Mouse (Mus musculus): ENCODE measurements around the gene Mybph. TPM values are rescaled to one million over a fixed set of nuclear protein-coding genes. Genes with fewer than 3 reads are reported as not detected.

The Mybph gene
- polyA plus RNA-seq, 1 experiment from 2014 or later, result 6.1 TPM

- ATAC-seq (replicated peaks; ENCODE audit: low FRiP score), result no peak
- peaks cover 5% of the 10 kb centered on the region for H3K4me1 ChIP-seq
- WGBS, result 91% methylated on average over 6 of the region's 6 CpGs
- H3K9ac ChIP-seq, result no peak overlapping the region
- no peak overlapping the region for H3K4me2 ChIP-seq
- no peaks in the 10 kb centered on the region for H3K9me3 ChIP-seq (replicated peaks)
- H3K4me3 ChIP-seq (replicated peaks), result no peak overlapping the region
- no peaks in the 10 kb centered on the region for H3K36me3 ChIP-seq
- H3K27ac ChIP-seq, result no peak overlapping the region
- H3K27me3 ChIP-seq, result no peaks in the 10 kb centered on the region
Measured at GRCm38 (mm10) chr1:134200998-134201686, 7.9 kb downstream of the Mybph start.

DNA sequence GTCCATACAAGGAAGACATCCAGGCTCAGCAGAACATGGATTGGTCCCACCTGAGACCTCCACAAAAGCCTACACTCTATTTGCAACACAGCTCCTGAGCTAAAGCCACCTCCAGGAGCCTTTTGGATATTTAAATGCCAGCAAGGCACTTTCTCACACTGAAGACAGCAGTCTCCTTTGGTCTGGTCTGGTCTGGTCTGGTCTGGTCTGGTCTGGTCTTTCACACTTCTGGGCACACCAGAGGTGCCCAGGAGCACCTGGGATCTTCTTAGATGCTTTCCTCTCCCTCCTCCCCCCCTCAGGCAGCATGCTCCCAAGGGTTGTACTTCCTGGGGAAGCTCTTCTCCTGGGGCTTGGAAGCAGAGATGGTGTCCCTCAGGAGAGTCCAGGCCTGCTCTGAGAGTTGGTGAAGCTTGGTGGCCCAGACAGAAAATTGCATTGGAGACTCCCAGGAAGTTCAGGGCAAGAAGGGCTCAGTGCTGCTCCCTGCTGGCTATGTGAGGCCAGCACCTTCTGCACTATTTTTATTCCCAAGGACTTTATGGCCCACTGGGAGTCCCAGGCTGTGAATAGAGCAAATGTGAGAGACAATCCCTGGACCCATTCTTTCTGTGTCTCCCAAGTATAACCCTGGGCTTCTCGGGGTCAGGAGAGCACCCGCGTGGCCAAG lies 8.6 kb downstream of the Mybph start:
- Histone ChIP-seq H3K9me3 (replicated peaks) (no peaks in the 10 kb centered on the region), H3K4me3 (replicated peaks) (no peak overlapping the region), H3K9ac (no peak overlapping the region), H3K27me3 (no peaks in the 10 kb centered on the region), H3K27ac (no peak overlapping the region), H3K4me1 (peaks cover 5% of the 10 kb centered on the region; the same call in 1 of the 2 replicates), H3K4me2 (no peak overlapping the region), H3K36me3 (no peaks in the 10 kb centered on the region)
- 50% methylated on average over 3 of the region's 3 CpGs for WGBS
- no peak for ATAC-seq (replicated peaks; ENCODE audit: low FRiP score)

- no peak overlapping the region for H3K4me2 ChIP-seq
- no peaks in the 10 kb centered on the region for H3K9me3 ChIP-seq (replicated peaks)
- ATAC-seq (replicated peaks; ENCODE audit: low FRiP score), result no peak
- no peak overlapping the region for H3K27ac ChIP-seq
- no peak overlapping the region for H3K4me3 ChIP-seq (replicated peaks)
- H3K9ac ChIP-seq, result no peak overlapping the region
- WGBS, result 93% methylated on average over 13 of the region's 13 CpGs
- no peaks in the 10 kb centered on the region for H3K27me3 ChIP-seq
- peaks cover 17% of the 10 kb centered on the region for H3K4me1 ChIP-seq
- H3K36me3 ChIP-seq, result no peaks in the 10 kb centered on the region
Measured at GRCm38 (mm10) chr1:134204230-134204629, 11.0 kb downstream of the Mybph start.

- Histone ChIP-seq H3K27ac (no peak overlapping the region), H3K9ac (no peak overlapping the region), H3K4me3 (replicated peaks) (no peak overlapping the region), H3K27me3 (no peaks in the 10 kb centered on the region), H3K36me3 (no peaks in the 10 kb centered on the region), H3K9me3 (replicated peaks) (no peaks in the 10 kb centered on the region), H3K4me2 (no peak overlapping the region), H3K4me1 (peaks cover 22% of the 10 kb centered on the region)
- WGBS, result 48% methylated on average over 9 of the region's 9 CpGs
- ATAC-seq (replicated peaks; ENCODE audit: low FRiP score), result no peak
Measured at GRCm38 (mm10) chr1:134205296-134206018, 12.2 kb downstream of the Mybph start.

GRCm38 (mm10) chr1:134206085-134206484 lies 12.8 kb downstream of the Mybph start:
- no peaks in the 10 kb centered on the region for H3K27me3 ChIP-seq
- no peak overlapping the region for H3K27ac ChIP-seq
- no peaks in the 10 kb centered on the region for H3K36me3 ChIP-seq
- ATAC-seq (replicated peaks; ENCODE audit: low FRiP score), result no peak
- WGBS, result 37% methylated on average over 5 of the region's 5 CpGs
- H3K4me3 ChIP-seq (replicated peaks), result no peak overlapping the region
- H3K9ac ChIP-seq, result no peak overlapping the region
- no peak overlapping the region for H3K4me2 ChIP-seq
- H3K9me3 ChIP-seq (replicated peaks), result no peaks in the 10 kb centered on the region
- H3K4me1 ChIP-seq, result peaks cover 29% of the 10 kb centered on the region

- Histone ChIP-seq H3K36me3 (no peaks in the 10 kb centered on the region), H3K4me3 (replicated peaks) (no peak overlapping the region), H3K9me3 (replicated peaks) (no peaks in the 10 kb centered on the region), H3K4me2 (no peak overlapping the region), H3K4me1 (peaks cover 54% of the 10 kb centered on the region), H3K27ac (peak overlapping the region; percentile 88), H3K27me3 (no peaks in the 10 kb centered on the region), H3K9ac (no peak overlapping the region)
- ATAC-seq (replicated peaks; ENCODE audit: low FRiP score), result no peak
- 76% methylated on average over 6 of the region's 6 CpGs for WGBS
Measured at GRCm38 (mm10) chr1:134210179-134210755, 17.0 kb downstream of the Mybph start.

DNA sequence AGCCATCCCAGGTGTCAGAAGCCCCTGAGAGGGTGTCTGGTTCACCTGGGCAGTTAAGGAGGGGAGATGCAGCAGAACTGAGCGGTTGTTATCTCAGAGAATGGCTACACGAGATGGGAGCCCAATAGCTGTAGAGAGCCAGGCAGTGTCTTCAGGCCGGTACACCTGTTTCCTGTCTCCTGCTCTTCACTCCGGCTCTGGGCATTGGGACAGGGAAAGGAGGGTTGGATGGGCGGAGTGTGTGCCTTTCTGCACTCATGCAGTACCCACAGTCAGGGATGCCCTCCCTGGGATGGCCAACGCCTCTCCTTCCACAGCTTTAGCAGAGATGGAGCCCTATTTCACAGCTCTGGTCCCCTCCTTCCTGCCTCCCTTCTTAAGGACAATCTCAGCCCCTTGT lies 17.8 kb downstream of the Mybph start:
- Histone ChIP-seq H3K4me3 (replicated peaks) (no peak overlapping the region), H3K27me3 (no peaks in the 10 kb centered on the region), H3K4me1 (peaks cover 62% of the 10 kb centered on the region), H3K27ac (peak overlapping the region; percentile 88), H3K9me3 (replicated peaks) (no peaks in the 10 kb centered on the region), H3K36me3 (no peaks in the 10 kb centered on the region), H3K4me2 (peak overlapping the region; percentile 23; the same call in 1 of the 2 replicates), H3K9ac (no peak overlapping the region)
- ATAC-seq (replicated peaks; ENCODE audit: low FRiP score), result no peak
- 31% methylated on average over 6 of the region's 6 CpGs for WGBS

DNA sequence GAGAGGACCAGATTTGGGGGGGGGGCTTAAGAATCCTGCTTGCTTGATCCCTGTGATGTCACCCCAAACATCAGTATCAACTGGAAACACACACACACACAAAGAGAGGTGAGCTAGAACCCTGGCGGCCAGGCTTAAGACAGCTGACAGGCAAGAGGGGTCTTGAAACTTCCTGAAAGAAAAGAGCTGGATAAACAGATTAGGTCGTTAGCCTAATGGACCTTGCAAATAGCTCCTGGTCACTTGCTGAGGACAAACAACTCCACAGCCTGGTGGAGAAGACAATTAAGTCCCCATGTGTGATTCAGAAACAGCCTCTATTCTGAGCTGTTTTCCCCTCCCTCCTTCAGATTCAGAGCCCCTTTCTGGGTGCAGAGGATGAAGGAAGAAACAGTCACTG lies 18.4 kb downstream of the Mybph start:
- ATAC-seq (replicated peaks; ENCODE audit: low FRiP score), result peak; percentile 31
- Histone ChIP-seq H3K4me1 (peaks cover 60% of the 10 kb centered on the region), H3K4me2 (peak overlapping the region; percentile 23; the same call in 1 of the 2 replicates), H3K27ac (peak overlapping the region; percentile 88), H3K4me3 (replicated peaks) (no peak overlapping the region), H3K9ac (no peak overlapping the region), H3K27me3 (no peaks in the 10 kb centered on the region), H3K36me3 (no peaks in the 10 kb centered on the region), H3K9me3 (replicated peaks) (no peaks in the 10 kb centered on the region)
- 0% methylated on average over 2 of the region's 2 CpGs for WGBS

DNA sequence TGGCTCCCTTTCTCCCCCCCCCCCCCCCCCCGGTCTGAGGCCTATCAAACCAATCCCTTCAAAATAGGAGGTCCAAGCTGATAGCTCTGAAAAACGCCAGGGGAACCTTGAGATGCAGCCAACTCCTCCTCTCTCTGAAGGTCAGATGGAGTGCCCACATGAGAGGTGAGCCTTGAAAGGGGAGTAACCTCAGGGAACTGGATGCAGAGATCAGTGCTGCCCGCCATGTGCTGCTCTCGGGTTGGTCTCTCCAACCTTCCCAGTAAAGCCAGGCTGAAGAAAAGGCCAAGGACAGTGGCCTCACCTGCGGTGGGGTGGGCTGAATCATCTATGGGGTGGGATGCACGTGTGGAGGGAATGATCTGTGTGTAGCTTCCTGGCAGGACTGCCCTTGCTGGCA lies 19.1 kb downstream of the Mybph start:
- no peaks in the 10 kb centered on the region for H3K36me3 ChIP-seq
- H3K4me3 ChIP-seq (replicated peaks), result no peak overlapping the region
- peak overlapping the region; percentile 88 for H3K27ac ChIP-seq
- H3K9me3 ChIP-seq (replicated peaks), result no peaks in the 10 kb centered on the region
- no peak overlapping the region for H3K4me2 ChIP-seq
- H3K9ac ChIP-seq, result no peak overlapping the region
- ATAC-seq (replicated peaks; ENCODE audit: low FRiP score), result no peak
- 64% methylated on average over 5 of the region's 6 CpGs for WGBS
- no peaks in the 10 kb centered on the region for H3K27me3 ChIP-seq
- H3K4me1 ChIP-seq, result peaks cover 67% of the 10 kb centered on the region

DNA sequence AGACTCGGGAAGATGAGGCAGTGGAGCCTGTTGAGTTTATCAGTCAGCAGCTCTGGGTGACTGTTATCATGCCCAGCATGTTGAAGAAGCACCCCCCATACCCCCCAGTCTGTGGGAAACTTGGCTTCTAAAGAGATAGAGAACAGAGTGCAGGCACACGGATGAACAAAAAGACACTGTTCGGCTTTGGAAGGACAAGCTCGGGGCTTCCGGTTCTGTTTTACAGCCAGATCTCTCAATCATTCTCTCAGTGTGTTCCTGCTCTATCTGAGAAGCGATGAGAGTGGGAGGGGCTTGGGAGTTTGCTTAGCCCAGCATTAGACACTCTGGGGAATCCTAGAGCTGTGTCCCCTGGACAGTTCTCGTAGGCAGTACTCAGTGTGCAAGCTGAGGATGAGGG lies 20.2 kb downstream of the Mybph start:
- ATAC-seq (replicated peaks; ENCODE audit: low FRiP score), result no peak
- H3K4me2 ChIP-seq, result no peak overlapping the region
- H3K27ac ChIP-seq, result no peak overlapping the region
- no peak overlapping the region for H3K4me3 ChIP-seq (replicated peaks)
- no peaks in the 10 kb centered on the region for H3K36me3 ChIP-seq
- no peaks in the 10 kb centered on the region for H3K9me3 ChIP-seq (replicated peaks)
- H3K4me1 ChIP-seq, result peaks cover 71% of the 10 kb centered on the region
- H3K27me3 ChIP-seq, result no peaks in the 10 kb centered on the region
- 58% methylated on average over 7 of the region's 7 CpGs for WGBS
- no peak overlapping the region for H3K9ac ChIP-seq

DNA sequence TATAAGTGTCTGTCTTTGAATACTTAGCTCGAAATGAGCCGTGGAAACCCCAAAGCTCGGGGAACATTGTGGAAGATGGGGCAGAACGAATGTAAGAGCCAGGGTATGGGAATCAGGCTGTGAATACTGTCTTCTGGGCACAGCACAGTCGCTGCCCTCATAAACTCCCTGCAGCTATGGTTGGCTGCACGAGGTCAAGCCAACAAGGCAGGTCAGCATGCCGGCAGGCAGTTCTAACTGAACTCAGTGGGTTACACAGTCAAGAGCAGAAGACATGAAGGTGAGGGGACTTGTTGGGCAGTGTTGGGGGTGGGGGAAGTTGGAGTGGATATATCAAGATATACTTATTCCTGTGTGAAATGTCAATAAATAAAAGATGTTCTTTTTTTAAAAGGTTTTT lies 21.8 kb downstream of the Mybph start:
- ATAC-seq (replicated peaks; ENCODE audit: low FRiP score), result no peak
- H3K4me1 ChIP-seq, result peaks cover 61% of the 10 kb centered on the region
- H3K36me3 ChIP-seq, result no peaks in the 10 kb centered on the region
- no peak overlapping the region; the same call in 1 of the 2 replicates for H3K27ac ChIP-seq
- H3K9me3 ChIP-seq (replicated peaks), result no peaks in the 10 kb centered on the region
- no peaks in the 10 kb centered on the region for H3K27me3 ChIP-seq
- H3K9ac ChIP-seq, result no peak overlapping the region
- H3K4me2 ChIP-seq, result no peak overlapping the region
- WGBS, result 42% methylated on average over 7 of the region's 7 CpGs
- H3K4me3 ChIP-seq (replicated peaks), result no peak overlapping the region
